Mouse (Mus musculus) gastrocnemius, adult 2 months (tissue): ENCODE data around the gene Wdr46. TPM values are rescaled to one million over a fixed set of nuclear protein-coding genes. Genes with fewer than 3 reads are reported as not detected.
"Not testable (repeated sequence)": the region's sequence is repeated elsewhere in the genome, so short reads cannot be mapped to it uniquely, and the experiment has no call there.

Source experiments
- DNase-seq: peaks from one replicate; pipeline ENCODE4 v3.0.0; 2022
- H3K27ac ChIP-seq: fragments of 200-600 bp; 2 replicates; pipeline ENCODE4 v1.8.1; 2022; ENCODE audit warnings: mild to moderate bottlenecking
- H3K4me3 ChIP-seq: fragments of 200-600 bp; 2 replicates; pipeline ENCODE4 v1.8.1; 2022; ENCODE audit warnings: mild to moderate bottlenecking, moderate library complexity
- CTCF ChIP-seq: fragments of 200-600 bp; IDR thresholded peaks from 2 replicates; pipeline ENCODE4 v1.8.1; 2022; ENCODE audit warnings: antibody characterized with exemption, mild to moderate bottlenecking, moderate library complexity
- intact Hi-C: fragments of 180-260 bp; cut with DNase I; formaldehyde crosslinking; loops from one replicate; pipeline ENCODE4 v1.15.1; 2025
- long read RNA-seq, 2 experiments: library from polyadenylated mRNA; stranded (forward); transcript quantifications; one replicate each; pipeline ENCODE4 v2.0.0; 2021
- total RNA-seq, 2 experiments: library from RNA; stranded (reverse); gene quantifications; 2 replicates each; pipeline ENCODE4 v1.2.3; 2021

The Wdr46 gene
- 1 to 10 TPM; 8.6 to 8.8 TPM for total RNA-seq
- long read RNA-seq, experiment 1, transcript Wdr46-201 (15 exons, 2,229 nt) = major isoform, 17 of 18 reads
- long read RNA-seq, experiment 1, partial matches to known transcripts = 1 of 18 reads
- long read RNA-seq, experiment 1, other reads (novel, unspliced or antisense) = 0 of 18 reads
- long read RNA-seq, experiment 2, transcript Wdr46-201 (15 exons, 2,229 nt) = major isoform, 12 of 16 reads
- long read RNA-seq, experiment 2, partial matches to known transcripts = 3 of 16 reads
- long read RNA-seq, experiment 2, other reads (novel, unspliced or antisense) = 1 of 16 reads

GRCm38 (mm10) chr17:33940206-33940805 is at the start of gene Wdr46, which contains the start of gene Pfdn6:
Gene Wdr46, plus strand, starts transcription at chr17:33940660.
Gene Pfdn6, minus strand, starts transcription at chr17:33940343.
- peak within 1 kb of the TSS; percentile 97 for H3K4me3 ChIP-seq
- peak; percentile 92 for DNase-seq
- intact Hi-C loops = loop anchor here (2.0 kb wide), 1 partner anchor 14 kb away; the partner anchor contains the start of gene Vps52
- TF ChIP-seq CTCF = no peak
- peak within 1 kb of the TSS; percentile 96 for H3K27ac ChIP-seq

- no peak overlapping the region for H3K27ac ChIP-seq
- intact Hi-C loops = no loop called here
- TF ChIP-seq CTCF = no peak
- H3K4me3 ChIP-seq = no peak overlapping the region
- DNase-seq = no peak
These were observed 49.1 kb upstream of the Wdr46 start for GRCm38 (mm10) chr17:33891357-33891756.

GRCm38 (mm10) chr17:33891892-33892291 is 48.6 kb upstream of the Wdr46 start:
- TF ChIP-seq CTCF = peak; percentile 44
- intact Hi-C loops, H3K27ac ChIP-seq, DNase-seq, H3K4me3 ChIP-seq: not testable (repeated sequence)

GRCm38 (mm10) chr17:33892429-33892828 is 48.0 kb upstream of the Wdr46 start:
- DNase-seq = no peak
- Histone ChIP-seq H3K4me3 (no peak overlapping the region), H3K27ac (no peak overlapping the region)
- TF ChIP-seq CTCF = no peak
- intact Hi-C loops = no loop called here

- intact Hi-C loops = not testable (repeated sequence)
These were observed 47.4 kb upstream of the Wdr46 start for GRCm38 (mm10) chr17:33893011-33893410.

GRCm38 (mm10) chr17:33897114-33897794 is 43.2 kb upstream of the Wdr46 start:
- no peak for DNase-seq
- intact Hi-C loops = no loop called here
- Histone ChIP-seq H3K4me3 (no peak overlapping the region), H3K27ac (peak overlapping the region; percentile 38)
- TF ChIP-seq CTCF = peak; percentile 70

More at GRCm38 (mm10) chr17:33893011-33893410, 47.4 kb upstream of the Wdr46 start:
- H3K27ac ChIP-seq, H3K4me3 ChIP-seq, DNase-seq: not testable (repeated sequence)

GRCm38 (mm10) chr17:33898193-33898592 is 42.3 kb upstream of the Wdr46 start:
- peak overlapping the region; percentile 43; the same call in 1 of the 2 replicates for H3K27ac ChIP-seq
- DNase-seq, intact Hi-C loops, H3K4me3 ChIP-seq: not testable (repeated sequence)

- no peak for DNase-seq
- intact Hi-C loops = no loop called here
- no peak overlapping the region for H3K27ac ChIP-seq
- no peak for TF ChIP-seq CTCF
- H3K4me3 ChIP-seq = no peak overlapping the region
These were observed 40.8 kb upstream of the Wdr46 start for GRCm38 (mm10) chr17:33899642-33900041.

GRCm38 (mm10) chr17:33900281-33900988 is 40.0 kb upstream of the Wdr46 start:
- H3K27ac ChIP-seq = peak overlapping the region; percentile 2; the same call in 1 of the 2 replicates
- no peak overlapping the region for H3K4me3 ChIP-seq
- intact Hi-C loops = no loop called here
- TF ChIP-seq CTCF = no peak
- no peak for DNase-seq

GRCm38 (mm10) chr17:33900989-33901314 is 39.5 kb upstream of the Wdr46 start:
- H3K4me3 ChIP-seq = no peak overlapping the region
- intact Hi-C loops = no loop called here
- no peak overlapping the region for H3K27ac ChIP-seq
- TF ChIP-seq CTCF = no peak
- no peak for DNase-seq

- TF ChIP-seq CTCF = no peak
- intact Hi-C loops = no loop called here
- no peak for DNase-seq
- no peak overlapping the region for H3K4me3 ChIP-seq
- H3K27ac ChIP-seq = no peak overlapping the region
These were observed 38.8 kb upstream of the Wdr46 start for GRCm38 (mm10) chr17:33901653-33902052.

GRCm38 (mm10) chr17:33902079-33902478 is 38.4 kb upstream of the Wdr46 start:
- no peak overlapping the region for H3K27ac ChIP-seq
- H3K4me3 ChIP-seq = no peak overlapping the region
- no peak for DNase-seq
- intact Hi-C loops = no loop called here
- TF ChIP-seq CTCF = no peak

GRCm38 (mm10) chr17:33902491-33902890 is 38.0 kb upstream of the Wdr46 start:
- no peak for DNase-seq
- TF ChIP-seq CTCF = no peak
- intact Hi-C loops = no loop called here
- no peak overlapping the region for H3K27ac ChIP-seq
- no peak overlapping the region for H3K4me3 ChIP-seq

GRCm38 (mm10) chr17:33903911-33904651 is 36.4 kb upstream of the Wdr46 start:
- intact Hi-C loops, H3K4me3 ChIP-seq, H3K27ac ChIP-seq, DNase-seq: not testable (repeated sequence)

GRCm38 (mm10) chr17:33904835-33905234 is 35.6 kb upstream of the Wdr46 start, which contains the start of gene Platr17:
Gene Platr17, plus strand, starts transcription at chr17:33905135.
- intact Hi-C loops, H3K27ac ChIP-seq, H3K4me3 ChIP-seq, DNase-seq: not testable (repeated sequence)
